Mouse (Mus musculus) large intestine, adult 2 months (tissue): Measurements from ENCODE around the gene Glud1. TPM values are rescaled to one million over a fixed set of nuclear protein-coding genes. Genes with fewer than 3 reads are reported as not detected.

Experiments used
- DNase-seq: peaks from one replicate; pipeline ENCODE4 v3.0.0-alpha.2; 2012; ENCODE audit warnings: low read depth, low spot score
- whole genome bisulfite sequencing: fragments of 180-500 bp; shearing (Covaris S2); methylation state at CpG from one replicate; pipeline ENCODE4 v1.1.7; 2018; 5-methylcytosine and 5-hydroxymethylcytosine counted together
- polyA plus RNA-seq: library from polyadenylated mRNA; depleted of rRNA; stranded (reverse); fragments of >200 nt; gene quantifications from 2 replicates; pipeline ENCODE4 v1.2.3, GENCODE M21; 2012; rRNA removed

The Glud1 gene
- polyA plus RNA-seq: 48.1 and 133 TPM in 2 replicates

- peak; percentile 74 for DNase-seq
- WGBS: under 1% methylated on average over 96 of the region's 100 CpGs
These were observed at the start of gene Glud1, which contains the start of gene Shld2 for GRCm38 (mm10) chr14:34310234-34310965. Glud1 (plus strand) TSS chr14:34310727. Shld2 (minus strand) TSS chr14:34310493.

DNA sequence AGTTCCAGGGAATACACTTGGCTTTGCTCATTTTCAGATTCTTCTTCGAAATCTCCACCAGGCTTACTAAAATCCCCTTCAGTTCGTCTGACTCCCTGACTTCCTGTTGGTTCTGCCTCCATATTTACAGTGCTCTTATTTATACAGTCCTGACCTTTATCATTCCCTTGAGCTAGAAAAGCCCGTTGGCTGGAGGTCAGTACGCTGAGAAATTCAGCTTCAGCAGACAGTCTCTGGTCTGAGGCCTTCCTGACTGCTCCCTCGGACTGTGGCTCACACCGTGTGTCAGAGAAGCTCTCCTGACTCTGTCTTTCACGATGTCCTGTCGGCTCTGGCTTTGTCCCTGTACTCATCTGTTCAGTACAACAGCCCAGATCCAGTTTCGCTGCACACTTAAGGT is 42.5 kb upstream of the Glud1 start:
- no peak for DNase-seq
- 57% methylated on average over 9 of the region's 9 CpGs for WGBS

GRCm38 (mm10) chr14:34273280-34273679 is 37.2 kb upstream of the Glud1 start:
- no peak for DNase-seq
- WGBS: 44% methylated on average over 2 of the region's 2 CpGs

DNA sequence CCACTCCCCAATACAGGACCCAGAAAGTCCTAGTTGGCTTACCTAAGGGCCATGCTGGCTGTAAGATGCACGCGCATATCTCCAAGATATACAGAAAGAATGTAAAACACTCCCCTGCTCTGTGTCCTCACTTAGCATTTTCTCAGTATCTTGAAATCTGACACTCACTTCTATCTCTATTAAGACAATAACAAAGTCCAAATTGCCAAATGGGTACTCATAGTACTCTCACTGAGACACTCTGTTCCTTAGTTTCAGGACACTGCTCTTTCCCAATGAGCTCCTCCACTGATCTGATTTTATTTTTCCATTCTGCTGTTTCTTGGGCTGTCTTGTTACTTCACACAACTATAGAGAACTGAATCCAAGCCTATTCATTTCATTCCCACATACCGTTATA is 36.4 kb upstream of the Glud1 start:
- DNase-seq: no peak
- WGBS: 88% methylated on average over 3 of the region's 3 CpGs

- DNase-seq: no peak
These were observed 35.3 kb upstream of the Glud1 start for GRCm38 (mm10) chr14:34275225-34275624.

GRCm38 (mm10) chr14:34279726-34280125 is 30.8 kb upstream of the Glud1 start:
- no peak for DNase-seq
- WGBS: 59% methylated on average over 4 of the region's 4 CpGs

More at GRCm38 (mm10) chr14:34275225-34275624, 35.3 kb upstream of the Glud1 start:
- 32% methylated on average over 4 of the region's 4 CpGs for WGBS

DNA sequence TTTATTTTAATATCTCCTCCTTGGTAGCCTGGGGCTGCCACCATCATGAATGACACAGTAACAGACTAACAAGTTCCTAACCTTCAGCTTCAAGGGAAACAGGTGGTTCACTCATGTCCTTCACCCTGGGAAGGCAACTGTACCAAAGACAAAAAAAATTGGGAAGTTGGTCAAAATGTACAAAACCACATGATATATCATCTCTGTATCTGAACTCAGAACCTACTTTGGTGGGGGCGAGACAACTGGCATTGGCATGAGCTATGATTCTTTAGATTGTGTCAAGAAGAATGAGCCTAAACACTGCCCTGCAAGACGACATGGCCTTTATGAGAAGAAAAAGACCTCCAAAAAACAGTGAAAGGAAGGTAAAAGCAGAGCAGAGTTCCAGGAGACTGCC is 29.7 kb upstream of the Glud1 start:
- no peak for DNase-seq
- WGBS: 82% methylated on average over 2 of the region's 2 CpGs

DNA sequence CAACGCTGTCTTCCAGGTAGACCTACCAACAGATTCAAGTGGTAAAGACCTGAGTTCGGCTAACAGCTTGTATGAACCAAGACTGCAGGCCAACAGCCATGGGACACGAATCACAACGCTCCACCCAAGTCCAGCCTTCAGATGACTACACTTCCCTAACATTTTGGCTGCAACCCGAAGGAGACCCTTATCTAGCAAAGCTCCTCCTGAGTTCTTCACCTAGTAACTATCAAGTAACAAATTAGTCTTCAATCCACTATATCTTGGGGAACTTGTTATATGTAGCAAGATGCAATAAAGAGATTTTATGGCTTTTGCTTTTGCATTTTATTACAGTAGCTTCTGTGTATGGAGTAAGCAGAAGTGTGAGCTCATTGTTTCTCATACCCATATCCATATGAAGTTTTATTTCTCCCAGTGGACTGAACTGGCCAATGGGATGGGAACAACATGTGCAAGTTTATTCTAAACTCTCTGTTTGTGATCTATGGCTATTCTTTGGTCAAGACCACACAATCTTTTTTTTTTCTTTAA is 28.7 kb upstream of the Glud1 start:
- DNase-seq: no peak
- 39% methylated on average over 5 of the region's 5 CpGs for WGBS

DNA sequence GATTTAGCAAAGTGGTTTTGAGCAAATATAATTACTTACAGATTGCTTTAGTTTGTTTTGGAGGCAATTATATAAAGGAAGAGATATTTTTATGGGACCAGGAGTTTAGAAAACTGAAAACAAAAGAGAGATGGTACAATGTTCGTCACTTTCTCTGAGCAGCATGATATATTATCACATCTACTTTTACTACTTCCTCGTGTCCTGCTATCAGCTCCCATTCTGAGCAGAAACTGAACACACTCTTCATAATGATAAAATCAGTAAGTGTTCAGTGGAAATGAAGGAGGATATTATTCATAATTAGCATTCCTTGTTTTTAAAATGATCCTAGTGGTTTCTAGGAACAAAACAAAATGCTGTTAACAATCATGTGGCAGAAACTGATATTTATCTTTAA is 22.1 kb upstream of the Glud1 start:
- no peak for DNase-seq
- WGBS: 26% methylated on average over 2 of the region's 2 CpGs

DNA sequence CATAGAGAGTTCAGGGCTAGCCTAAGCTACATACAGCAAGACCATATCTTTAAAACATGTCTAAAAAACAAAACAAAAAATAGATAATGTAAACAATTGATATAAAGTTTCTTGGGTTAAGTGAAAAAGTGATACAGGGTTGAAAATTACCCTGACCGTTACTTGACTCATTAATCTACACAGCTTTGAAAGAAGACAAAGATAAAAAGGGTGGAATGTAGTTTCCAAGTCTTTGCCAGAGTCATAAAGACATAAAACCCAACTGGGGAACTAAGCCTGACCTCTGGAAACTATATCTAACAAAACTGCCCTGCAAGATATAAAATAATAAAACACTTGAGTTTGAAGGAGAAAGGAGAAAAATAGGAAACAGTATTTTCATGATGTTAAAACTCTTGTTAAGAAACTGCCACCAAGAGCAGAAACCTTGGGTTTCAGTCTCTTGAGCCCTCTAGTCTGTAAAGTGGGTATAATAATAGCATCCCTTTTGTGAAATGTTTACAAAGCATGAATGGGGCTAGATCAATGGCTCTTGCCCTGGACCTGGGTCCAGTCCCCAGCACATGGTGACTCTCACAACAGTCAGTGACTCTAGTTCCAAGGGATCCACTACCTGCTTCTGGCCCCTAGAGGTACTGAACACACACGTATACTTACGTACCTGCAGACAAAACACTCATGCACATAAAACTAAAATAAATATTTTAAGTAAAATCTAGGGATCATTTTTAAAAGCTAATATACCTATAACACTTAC is 21.1 kb upstream of the Glud1 start:
- WGBS: 52% methylated on average over 3 of the region's 3 CpGs
- no peak for DNase-seq

- WGBS: 33% methylated on average over 1 of the region's 1 CpGs
- no peak for DNase-seq
These were observed 20.3 kb upstream of the Glud1 start for GRCm38 (mm10) chr14:34290229-34290628.

DNA sequence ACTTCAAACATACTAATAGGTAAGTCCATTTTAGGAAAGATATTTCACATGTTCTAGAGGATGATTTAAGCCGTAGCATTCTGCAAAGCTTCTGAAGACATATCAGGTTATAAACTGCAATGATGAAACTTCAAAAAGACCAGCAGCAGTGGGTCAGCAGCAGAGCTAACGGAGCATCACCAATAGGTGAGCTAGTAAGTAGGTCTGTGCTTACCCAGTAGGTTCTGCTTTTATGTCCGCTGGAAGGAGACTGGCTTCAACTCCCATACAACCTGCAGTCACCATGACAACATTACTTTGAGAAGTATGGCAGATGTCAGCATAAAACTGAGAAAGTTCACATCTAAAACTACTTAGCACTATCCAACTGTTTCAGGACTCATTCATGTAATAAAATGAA is 16.9 kb upstream of the Glud1 start:
- WGBS: 90% methylated on average over 3 of the region's 3 CpGs
- DNase-seq: no peak

- WGBS: 77% methylated on average over 7 of the region's 7 CpGs
- no peak for DNase-seq
These were observed 14.2 kb upstream of the Glud1 start for GRCm38 (mm10) chr14:34296350-34296749.

DNA sequence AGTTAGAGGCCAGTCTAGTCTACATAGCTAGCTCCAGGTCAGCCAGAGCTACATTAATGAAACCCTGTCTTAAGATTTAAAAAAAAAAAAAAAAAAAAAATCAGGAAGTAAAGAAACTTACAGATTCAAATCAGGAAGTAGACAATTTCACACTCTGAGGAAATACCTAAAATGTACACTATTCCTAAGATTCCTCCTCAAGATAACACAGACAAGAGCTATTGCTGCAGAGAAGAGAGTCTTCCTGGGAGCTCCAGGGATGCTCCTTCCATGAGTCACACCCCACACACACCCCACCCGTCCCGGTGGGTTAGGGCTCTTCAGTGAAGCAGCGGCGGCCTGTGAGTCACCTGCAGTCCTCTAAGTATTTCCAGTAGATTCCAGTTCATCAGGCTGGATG is 13.5 kb upstream of the Glud1 start:
- 15% methylated on average over 4 of the region's 4 CpGs for WGBS
- no peak for DNase-seq

DNA sequence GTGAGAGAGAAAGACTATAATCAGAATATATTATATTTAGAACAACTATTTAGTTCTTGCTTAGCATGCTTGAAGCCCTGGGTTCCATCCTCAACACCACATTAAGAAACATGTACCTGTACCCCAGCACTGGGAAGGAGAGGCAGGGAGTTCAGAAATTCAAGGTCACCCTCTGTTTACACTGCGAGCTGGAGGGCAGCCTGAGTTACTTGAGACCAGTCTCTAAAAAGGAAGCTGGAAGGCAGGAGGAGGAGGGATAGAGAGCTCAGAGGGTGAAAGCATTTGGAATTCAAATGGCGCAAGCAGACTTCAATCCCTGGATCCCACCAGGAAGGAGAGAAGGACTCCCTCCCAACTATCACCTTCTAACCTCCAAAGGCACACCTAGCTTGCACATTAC is 12.9 kb upstream of the Glud1 start:
- DNase-seq: no peak
- WGBS: 50% methylated on average over 2 of the region's 2 CpGs

DNA sequence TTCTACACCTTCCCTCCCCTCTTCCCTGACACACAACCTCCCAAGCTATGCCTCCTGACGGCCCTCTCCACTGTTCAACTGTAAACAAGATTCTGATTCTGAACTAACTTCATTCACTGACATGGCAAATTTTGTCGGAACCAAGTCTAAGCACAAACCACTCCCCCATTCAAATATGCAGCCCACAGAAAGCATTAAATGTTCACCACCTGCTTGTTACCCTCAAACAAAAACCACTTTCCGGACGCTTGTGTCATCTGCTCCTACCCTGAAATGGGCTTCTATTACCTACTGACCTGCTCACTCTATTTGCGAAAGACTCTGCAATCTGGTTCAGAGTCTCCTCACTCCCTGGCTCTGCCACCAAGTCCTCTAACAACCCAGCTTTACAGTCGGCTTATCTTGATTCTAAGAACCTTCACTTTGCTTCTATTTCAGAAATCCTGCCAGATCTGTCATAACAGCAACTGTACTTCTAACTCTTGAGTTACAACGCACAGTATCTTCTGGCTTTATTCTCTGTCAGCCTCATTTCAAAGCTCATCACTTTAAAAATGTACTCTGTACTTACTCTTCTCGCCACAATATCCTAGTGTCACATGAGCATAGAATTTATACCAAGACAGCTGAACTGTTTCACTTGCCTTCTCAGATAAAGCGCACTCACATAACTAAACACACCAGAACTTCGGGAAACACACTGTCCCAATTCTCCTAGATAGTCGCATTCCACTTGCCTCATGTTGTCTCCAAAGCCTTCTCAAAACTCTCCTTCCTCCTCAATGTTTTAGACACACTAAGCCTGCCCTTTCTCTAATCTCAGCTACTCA is 11.4 kb upstream of the Glud1 start:
- no peak for DNase-seq
- 43% methylated on average over 11 of the region's 11 CpGs for WGBS

DNA sequence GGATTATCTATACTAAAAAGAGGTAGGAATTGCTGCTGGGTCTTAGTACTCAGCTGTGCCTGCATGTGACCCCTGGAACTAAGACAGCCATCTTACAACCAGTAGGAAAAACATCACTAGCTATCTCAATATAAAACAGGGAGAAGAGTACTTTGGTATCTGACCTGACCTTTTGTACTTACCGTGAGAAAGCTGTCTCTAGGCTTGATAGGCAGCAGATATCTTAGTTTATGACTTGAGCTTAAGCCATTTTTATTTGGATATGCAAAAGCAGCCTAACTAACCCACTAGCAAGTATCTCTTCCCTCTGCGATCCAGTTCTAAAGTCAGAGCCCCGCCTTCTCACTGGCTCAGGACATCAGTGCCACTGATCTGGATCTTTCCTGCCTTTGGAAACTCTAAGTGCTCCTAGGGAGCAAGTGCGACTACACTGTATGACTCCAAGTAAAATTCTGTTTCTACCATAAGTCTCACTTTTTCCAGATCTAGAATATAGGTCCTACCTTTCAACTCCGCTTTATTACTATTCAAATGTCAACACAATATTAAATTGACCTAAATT is 7.8 kb upstream of the Glud1 start:
- 34% methylated on average over 5 of the region's 5 CpGs for WGBS
- no peak for DNase-seq

DNA sequence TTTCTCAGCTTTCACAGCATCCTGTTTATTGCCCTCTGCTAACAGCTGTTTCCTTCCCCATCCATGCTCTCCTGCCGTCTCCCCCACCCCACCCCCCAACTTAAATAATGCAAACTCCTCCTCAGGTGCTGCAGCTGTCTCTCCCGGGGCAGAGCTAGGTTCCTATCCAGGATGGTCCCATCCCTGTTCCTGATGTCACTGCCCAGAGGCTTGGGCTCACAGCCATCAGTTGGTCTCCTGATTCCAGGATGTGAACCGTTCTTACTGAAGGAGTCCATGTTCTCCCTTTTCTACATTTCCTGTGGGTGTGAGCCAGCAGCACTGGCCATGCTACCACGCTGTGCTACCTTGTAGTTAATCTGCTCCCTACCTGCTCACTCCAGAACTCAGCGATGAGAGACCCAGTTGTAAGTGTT is 7.3 kb upstream of the Glud1 start:
- DNase-seq: no peak
- WGBS: 14% methylated on average over 5 of the region's 5 CpGs

DNA sequence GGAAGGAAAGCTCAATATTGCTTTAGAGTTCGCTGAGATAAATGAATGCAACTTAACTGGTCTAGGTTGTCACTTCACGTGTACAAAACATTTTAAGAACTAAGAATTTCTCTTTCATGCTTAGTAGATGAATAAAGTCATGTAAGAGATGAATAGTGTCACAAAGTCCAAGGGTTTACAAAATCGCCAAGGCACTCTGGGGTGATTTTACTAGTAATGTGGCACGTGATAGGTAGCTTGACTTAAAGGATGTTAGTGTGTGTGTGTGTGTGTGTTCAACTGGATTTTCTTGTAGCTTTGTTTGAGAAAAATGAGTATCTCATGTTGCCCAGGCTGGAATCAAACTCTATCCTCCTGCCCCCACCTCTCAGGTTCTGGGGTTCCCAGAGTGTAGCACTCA is 1.3 kb upstream of the Glud1 start:
- DNase-seq: no peak

GRCm38 (mm10) chr14:34309907-34310233 is 657 bp upstream of the Glud1 start:
- WGBS: 9% methylated on average over 5 of the region's 5 CpGs
- no peak for DNase-seq

More for the DNA sequence above, 1.3 kb upstream of the Glud1 start:
- 88% methylated on average over 4 of the region's 4 CpGs for WGBS
